Mouse (Mus musculus) embryonic fibroblast, embryonic 13.5 days (primary cell): Measurements from ENCODE around the gene Dok1.

Experiments
- CTCF ChIP-seq: IDR thresholded peaks from 2 replicates; pipeline ENCODE4 v1.5.1; 2011; ENCODE audit warnings: mild to moderate bottlenecking, control low read depth, low read length, moderate library complexity, borderline replicate concordance; ENCODE audit not compliant: insufficient read depth
- POLR2A ChIP-seq: IDR thresholded peaks from 2 replicates; pipeline ENCODE4 v1.6.1; 2011; ENCODE audit warnings: low read depth, mild to moderate bottlenecking, control low read depth, low read length, moderate library complexity

DNA sequence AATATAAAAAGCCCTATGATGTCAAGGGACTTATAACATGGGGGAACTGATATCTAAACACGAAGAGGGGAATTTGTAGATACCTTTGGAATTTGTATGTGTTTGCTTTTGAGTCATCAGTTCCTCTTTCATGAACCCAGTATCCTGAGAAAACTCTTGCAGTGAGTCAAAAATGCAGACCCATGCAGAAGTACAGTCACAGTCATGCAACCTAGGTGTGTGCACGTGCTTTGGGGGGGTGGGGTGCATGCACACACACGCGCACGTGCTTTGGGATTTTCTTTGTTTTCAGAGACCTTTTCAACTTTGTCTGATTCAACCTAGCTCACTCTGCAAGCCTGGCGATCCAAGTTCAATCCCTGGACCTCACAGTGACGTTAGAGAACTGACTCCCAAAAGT is 38.9 kb downstream of the Dok1 start:
- TF ChIP-seq CTCF (no peak), POLR2A (no peak)
